Mouse (Mus musculus) liver, embryonic 18 days (tissue): Measurements from ENCODE around the gene Slc22a15. TPM values are rescaled to one million over a fixed set of nuclear protein-coding genes. Genes with fewer than 3 reads are reported as not detected.

Source experiments
- polyA plus RNA-seq: library from polyadenylated mRNA; depleted of rRNA; stranded (reverse); fragments of >200 nt; gene quantifications from 2 replicates; pipeline ENCODE4 v1.2.3, GENCODE M21; 2012; rRNA removed

Slc22a15 gene
- 7.5 and 8.3 TPM in 2 replicates for polyA plus RNA-seq

GRCm38 (mm10) chr3:101923843-101924740, at the start of gene Slc22a15:
Gene Slc22a15, minus strand, starts transcription at chr3:101924453.

GRCm38 (mm10) chr3:101848816-101849215, 75.4 kb downstream of the Slc22a15 start, which contains the start of gene Mab21l3:
Gene Mab21l3, minus strand, starts transcription at chr3:101848959.

Other genes with a start within 250 kb of the Slc22a15 start
- 0.14 and 0.19 TPM in 2 replicates for gene Mab21l3, start 75.5 kb downstream of the Slc22a15 start, polyA plus RNA-seq
- gene Nhlh2, start 85.6 kb upstream of the Slc22a15 start, polyA plus RNA-seq, result not detected in 2 replicates
- 1.2 and 1.3 TPM in 2 replicates for gene Casq2, start 162.0 kb upstream of the Slc22a15 start, polyA plus RNA-seq